Mouse (Mus musculus) gastrocnemius, adult 2 months (tissue): ENCODE results near the gene Col27a1. TPM values are rescaled to one million over a fixed set of nuclear protein-coding genes. Genes with fewer than 3 reads are reported as not detected.

Experiments used
- DNase-seq: peaks from one replicate; pipeline ENCODE4 v3.0.0; 2022
- H3K27ac ChIP-seq: fragments of 200-600 bp; 2 replicates; pipeline ENCODE4 v1.8.1; 2022; ENCODE audit warnings: mild to moderate bottlenecking
- H3K4me3 ChIP-seq: fragments of 200-600 bp; 2 replicates; pipeline ENCODE4 v1.8.1; 2022; ENCODE audit warnings: mild to moderate bottlenecking, moderate library complexity
- CTCF ChIP-seq: fragments of 200-600 bp; IDR thresholded peaks from 2 replicates; pipeline ENCODE4 v1.8.1; 2022; ENCODE audit warnings: antibody characterized with exemption, mild to moderate bottlenecking, moderate library complexity
- intact Hi-C: fragments of 180-260 bp; cut with DNase I; formaldehyde crosslinking; loops from one replicate; pipeline ENCODE4 v1.15.1; 2025
- total RNA-seq, 2 experiments: library from RNA; stranded (reverse); gene quantifications; 2 replicates each; pipeline ENCODE4 v1.2.3; 2021

Gene Col27a1
- total RNA-seq, 2 experiments from 2014 or later = 0.23 to 0.75 TPM

DNA sequence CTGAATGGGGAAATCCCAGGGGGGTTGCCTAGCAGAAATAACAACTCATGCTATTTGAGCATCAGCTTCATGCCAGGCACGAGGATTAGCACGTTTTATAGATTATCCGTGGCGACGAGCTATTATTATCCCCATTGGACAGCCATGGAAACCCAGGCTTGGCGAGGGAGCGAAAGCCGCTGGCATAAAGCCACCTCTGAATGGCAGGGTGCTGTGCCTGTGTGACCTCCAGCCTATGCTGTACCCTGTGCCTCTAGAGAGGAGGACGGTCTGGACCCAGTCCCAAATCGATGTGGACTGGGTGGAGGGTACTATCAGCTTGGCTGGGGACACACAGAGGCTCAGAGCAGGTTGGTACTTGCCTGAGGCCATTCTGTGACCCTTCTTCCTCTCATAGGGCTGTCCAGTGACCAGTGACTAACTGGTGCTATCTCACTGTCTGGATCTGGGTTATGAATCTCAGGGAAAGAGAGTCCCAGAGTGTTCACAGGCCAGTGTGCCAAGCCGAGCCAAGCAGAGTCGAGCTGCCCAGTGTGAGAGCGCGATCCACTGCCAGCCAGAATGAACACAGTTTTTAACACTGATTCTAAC lies 16.3 kb downstream of the Col27a1 start:
- no peak overlapping the region for H3K27ac ChIP-seq
- intact Hi-C loops = no loop called here
- no peak overlapping the region for H3K4me3 ChIP-seq
- no peak for TF ChIP-seq CTCF
- DNase-seq = no peak

DNA sequence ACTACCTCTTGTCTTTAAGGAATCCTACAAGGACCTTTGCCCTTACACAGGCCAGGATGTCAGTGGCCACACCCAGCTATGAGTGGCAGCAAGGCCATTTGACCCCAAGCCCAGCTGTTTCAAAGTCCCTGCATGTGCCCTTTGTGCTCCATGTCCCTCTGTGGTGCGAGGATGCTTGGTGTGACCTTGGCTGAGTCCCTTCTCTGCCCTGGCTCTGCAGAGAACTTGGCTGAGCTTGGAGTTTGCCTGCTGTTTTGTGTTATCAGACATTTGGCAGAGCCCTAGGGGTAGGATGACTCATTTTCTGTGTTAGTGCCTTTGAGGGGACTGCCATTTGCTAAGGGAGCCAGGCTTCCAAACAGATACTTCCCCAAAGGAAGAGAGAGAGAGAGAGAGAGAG lies 17.3 kb downstream of the Col27a1 start:
- no peak for TF ChIP-seq CTCF
- intact Hi-C loops = no loop called here
- no peak overlapping the region for H3K4me3 ChIP-seq
- no peak overlapping the region for H3K27ac ChIP-seq
- no peak for DNase-seq

- no peak overlapping the region for H3K4me3 ChIP-seq
- TF ChIP-seq CTCF = no peak
- DNase-seq = no peak
- intact Hi-C loops = no loop called here
- no peak overlapping the region for H3K27ac ChIP-seq
Measured at GRCm38 (mm10) chr4:63232542-63233020, 18.8 kb downstream of the Col27a1 start.

- intact Hi-C loops = no loop called here
- Histone ChIP-seq H3K27ac (no peak overlapping the region), H3K4me3 (no peak overlapping the region)
- DNase-seq = peak; percentile 51
- no peak for TF ChIP-seq CTCF
Measured at GRCm38 (mm10) chr4:63233557-63234452, 20.0 kb downstream of the Col27a1 start.

- Histone ChIP-seq H3K4me3 (no peak overlapping the region), H3K27ac (no peak overlapping the region)
- intact Hi-C loops = no loop called here
- TF ChIP-seq CTCF = no peak
- DNase-seq = no peak
Measured at GRCm38 (mm10) chr4:63234852-63235251, 21.0 kb downstream of the Col27a1 start.

DNA sequence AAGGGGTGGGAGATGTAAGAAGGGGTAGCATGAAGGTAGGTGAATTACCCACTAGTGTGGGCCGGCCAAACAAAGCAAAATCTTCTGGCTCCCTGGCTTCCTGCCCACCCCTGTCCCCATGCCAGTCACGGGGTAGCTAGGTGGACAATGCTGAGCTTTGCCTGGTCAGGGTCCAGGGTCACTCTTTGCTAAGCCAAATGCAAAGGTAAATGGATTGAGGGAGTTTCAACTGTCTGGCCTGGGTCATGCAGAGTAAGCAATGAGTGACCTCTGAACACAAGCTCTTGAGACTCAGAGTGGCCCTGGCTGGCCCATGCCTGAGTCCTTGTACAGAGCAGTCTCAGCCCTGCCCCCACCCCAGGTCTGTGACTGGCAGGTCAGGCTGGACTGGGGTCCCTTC lies 22.4 kb downstream of the Col27a1 start:
- DNase-seq = no peak
- intact Hi-C loops = no loop called here
- TF ChIP-seq CTCF = no peak
- no peak overlapping the region for H3K27ac ChIP-seq
- no peak overlapping the region for H3K4me3 ChIP-seq

DNA sequence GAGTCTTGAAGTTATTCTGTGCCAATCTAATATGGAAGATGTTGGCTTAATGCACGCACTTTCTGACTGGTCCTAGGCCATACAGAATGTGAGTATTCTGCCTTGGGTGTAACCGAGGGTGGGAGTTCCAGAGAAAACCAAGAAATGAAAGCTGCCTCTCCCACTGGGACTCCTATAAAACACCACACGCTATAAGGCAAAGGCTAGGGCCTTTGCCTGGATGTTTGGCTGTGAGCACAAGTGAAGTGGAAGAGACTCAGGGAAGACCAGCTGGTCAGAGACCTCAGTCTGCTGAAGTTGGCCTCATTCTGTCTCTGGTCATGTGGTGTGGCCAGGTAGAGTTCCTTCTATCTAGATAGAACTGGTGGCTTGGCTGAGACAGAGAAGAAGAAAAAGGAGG lies 23.4 kb downstream of the Col27a1 start:
- DNase-seq = no peak
- Histone ChIP-seq H3K4me3 (no peak overlapping the region), H3K27ac (no peak overlapping the region)
- intact Hi-C loops = no loop called here
- TF ChIP-seq CTCF = no peak

DNA sequence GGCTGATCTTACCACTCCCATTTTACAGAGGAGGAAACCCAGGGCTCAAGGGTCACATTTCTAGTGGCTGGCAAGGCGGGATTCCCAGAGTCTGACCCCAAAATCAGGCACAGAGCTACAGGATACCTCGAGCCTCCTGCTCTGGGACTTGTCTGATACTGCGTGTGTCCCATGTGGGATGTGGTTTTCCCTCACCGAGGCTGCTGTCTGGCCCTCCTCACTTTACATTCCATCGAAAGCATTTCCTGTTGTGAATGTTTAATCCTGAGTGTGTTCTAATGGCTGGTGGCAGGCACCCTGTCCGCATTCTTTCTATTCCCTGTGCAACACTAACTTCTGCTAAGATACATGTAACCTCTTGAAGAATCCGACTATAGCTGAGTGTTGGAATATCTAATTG lies 24.3 kb downstream of the Col27a1 start:
- Histone ChIP-seq H3K4me3 (no peak overlapping the region), H3K27ac (no peak overlapping the region)
- no peak for DNase-seq
- TF ChIP-seq CTCF = no peak
- intact Hi-C loops = no loop called here

GRCm38 (mm10) chr4:63238722-63239121 lies 24.9 kb downstream of the Col27a1 start:
- Histone ChIP-seq H3K27ac (no peak overlapping the region), H3K4me3 (no peak overlapping the region)
- DNase-seq = no peak
- TF ChIP-seq CTCF = no peak
- intact Hi-C loops = no loop called here

DNA sequence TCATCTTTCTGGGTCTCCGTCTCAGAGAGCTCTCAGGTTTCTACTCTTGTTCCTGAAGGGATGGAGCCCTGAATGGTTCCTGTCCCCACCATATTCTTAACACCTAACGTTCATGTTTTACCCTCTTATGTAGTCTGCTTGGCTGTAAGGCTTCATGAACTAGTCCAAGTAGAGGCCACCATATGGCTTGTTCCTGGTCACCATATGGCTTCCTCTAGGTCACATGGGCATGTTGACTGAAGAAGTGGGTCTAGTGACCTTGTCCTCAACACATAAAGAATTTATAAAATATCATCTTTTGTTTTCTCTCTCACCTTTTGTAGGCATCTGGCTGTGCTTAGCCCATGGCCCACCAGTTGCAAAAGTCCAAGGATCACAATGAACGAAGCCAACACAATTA lies 27.2 kb downstream of the Col27a1 start:
- no peak for TF ChIP-seq CTCF
- H3K4me3 ChIP-seq = no peak overlapping the region
- DNase-seq = no peak
- intact Hi-C loops = no loop called here
- no peak overlapping the region for H3K27ac ChIP-seq

- Histone ChIP-seq H3K4me3 (no peak overlapping the region), H3K27ac (no peak overlapping the region)
- TF ChIP-seq CTCF = no peak
- no peak for DNase-seq
- intact Hi-C loops = no loop called here
Measured at GRCm38 (mm10) chr4:63247991-63248390, 34.2 kb downstream of the Col27a1 start.

GRCm38 (mm10) chr4:63248951-63249350 lies 35.1 kb downstream of the Col27a1 start:
- intact Hi-C loops = no loop called here
- no peak for TF ChIP-seq CTCF
- Histone ChIP-seq H3K4me3 (no peak overlapping the region), H3K27ac (no peak overlapping the region)
- no peak for DNase-seq

- Histone ChIP-seq H3K4me3 (no peak overlapping the region), H3K27ac (no peak overlapping the region)
- no peak for DNase-seq
- intact Hi-C loops = no loop called here
- TF ChIP-seq CTCF = no peak
Measured at GRCm38 (mm10) chr4:63251760-63252159, 38.0 kb downstream of the Col27a1 start.
